16 mouse cellular contexts compared by ENCODE assay signal in genomic region chr11:8787604-8788003, GRCm38 (mm10).
"Had no signal": no experiment of that assay in that cellular context is flagged by ENCODE, and none has a peak within 500 bp of the region (broad histone marks: within the 10 kb centered on the region; RNA-seq: fewer than 3 reads in every experiment).

No protein-coding gene starts in this region.

- H3K27me3 ChIP-seq: kidney, embryonic 15.5 days; limb, embryonic 12.5 days; midbrain, embryonic 12.5 days; neural tube, embryonic 13.5 days had no signal

- H3K9ac ChIP-seq: kidney, embryonic 15.5 days; limb, embryonic 12.5 days; liver, embryonic 14.5 days; midbrain, embryonic 12.5 days; neural tube, embryonic 13.5 days had no signal

- DNase-seq: kidney, adult 18-20 months; kidney, postnatal 36 days; liver; lung, adult 18-20 months; lung, postnatal 10 days; lung, postnatal 4 days; retina, postnatal 1 day; right cerebral cortex, postnatal 4 days; thymus, postnatal 25 days had no signal

- ATAC-seq: midbrain, embryonic 16.5 days had no signal

- H3K4me2 ChIP-seq: kidney, embryonic 15.5 days; limb, embryonic 12.5 days; midbrain, embryonic 12.5 days; neural tube, embryonic 13.5 days had no signal

- H3K9me3 ChIP-seq: kidney, embryonic 15.5 days; limb, embryonic 12.5 days; midbrain, embryonic 12.5 days; neural tube, embryonic 13.5 days had no signal

- H3K27ac ChIP-seq: layer of hippocampus, adult 2 months; liver, embryonic 14.5 days; midbrain, embryonic 12.5 days; neural tube, embryonic 13.5 days had no signal

- H3K4me3 ChIP-seq: kidney, embryonic 15.5 days; layer of hippocampus, adult 2 months; limb, embryonic 12.5 days; midbrain, embryonic 12.5 days; neural tube, embryonic 13.5 days had no signal

- H3K36me3 ChIP-seq: kidney, embryonic 15.5 days; limb, embryonic 12.5 days; midbrain, embryonic 12.5 days; neural tube, embryonic 13.5 days had no signal

- H3K4me1 ChIP-seq: midbrain, embryonic 12.5 days; neural tube, embryonic 13.5 days had no signal
